Mouse (Mus musculus) effector memory CD4-positive, alpha-beta T cell, adult 5 months (primary cell): ENCODE data around the gene Psmc4. TPM values are rescaled to one million over a fixed set of nuclear protein-coding genes. Genes with fewer than 3 reads are reported as not detected.

Experiments
- polyA plus RNA-seq: library from polyadenylated mRNA; unstranded; fragments of 100-300 nt; shearing (Covaris generic); gene quantifications from one replicate; pipeline ENCODE4 v1.2.1, GENCODE M21; 2017

The Psmc4 gene
- 136 TPM for polyA plus RNA-seq

DNA sequence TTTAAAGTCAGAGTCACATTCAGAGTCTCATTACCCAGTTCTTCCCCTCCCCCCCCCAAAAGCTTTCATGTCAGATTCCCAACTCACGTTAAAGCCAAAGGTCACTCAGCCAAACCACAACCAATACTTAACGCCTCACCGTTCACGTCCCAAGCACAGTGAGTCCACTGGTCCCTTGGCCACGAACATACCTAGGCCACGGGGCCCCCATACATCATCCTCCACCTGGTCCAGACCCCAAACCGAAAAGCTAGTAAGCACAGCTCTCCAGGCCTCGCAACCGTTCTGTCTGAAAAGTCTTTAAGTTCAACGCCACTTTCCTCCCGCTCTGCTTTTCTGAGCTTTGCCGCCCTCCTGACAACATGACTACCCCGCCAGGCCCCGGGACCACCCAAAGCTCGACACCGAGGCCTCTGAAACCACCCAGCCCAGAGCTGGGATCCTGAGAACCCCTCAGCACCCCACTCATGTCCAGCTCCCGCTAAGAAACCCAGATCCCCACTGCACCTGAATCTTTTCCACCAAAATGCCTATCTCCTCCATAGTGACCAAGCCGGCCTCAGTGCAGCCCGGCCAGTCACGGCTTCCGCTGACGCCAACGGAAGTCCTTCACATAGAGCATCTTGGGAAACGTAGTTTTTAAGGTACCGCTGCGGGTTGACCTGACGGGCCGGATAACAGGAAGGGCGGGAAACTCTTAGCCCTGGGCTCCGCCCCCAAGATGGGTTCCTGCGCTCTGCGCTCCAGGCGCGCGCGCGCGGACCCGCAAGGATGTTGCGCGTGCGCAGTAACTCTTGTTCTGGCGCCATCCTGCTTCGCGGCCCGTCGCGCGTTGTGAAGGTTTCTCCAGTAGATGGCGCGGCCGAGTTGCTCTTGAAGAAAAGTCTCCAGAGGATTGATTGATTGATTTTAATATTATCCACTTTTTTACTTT lies at the start of gene Psmc4:
TSS of gene Psmc4 (minus strand) at position 626 of the 934 bp plus-strand sequence.

DNA sequence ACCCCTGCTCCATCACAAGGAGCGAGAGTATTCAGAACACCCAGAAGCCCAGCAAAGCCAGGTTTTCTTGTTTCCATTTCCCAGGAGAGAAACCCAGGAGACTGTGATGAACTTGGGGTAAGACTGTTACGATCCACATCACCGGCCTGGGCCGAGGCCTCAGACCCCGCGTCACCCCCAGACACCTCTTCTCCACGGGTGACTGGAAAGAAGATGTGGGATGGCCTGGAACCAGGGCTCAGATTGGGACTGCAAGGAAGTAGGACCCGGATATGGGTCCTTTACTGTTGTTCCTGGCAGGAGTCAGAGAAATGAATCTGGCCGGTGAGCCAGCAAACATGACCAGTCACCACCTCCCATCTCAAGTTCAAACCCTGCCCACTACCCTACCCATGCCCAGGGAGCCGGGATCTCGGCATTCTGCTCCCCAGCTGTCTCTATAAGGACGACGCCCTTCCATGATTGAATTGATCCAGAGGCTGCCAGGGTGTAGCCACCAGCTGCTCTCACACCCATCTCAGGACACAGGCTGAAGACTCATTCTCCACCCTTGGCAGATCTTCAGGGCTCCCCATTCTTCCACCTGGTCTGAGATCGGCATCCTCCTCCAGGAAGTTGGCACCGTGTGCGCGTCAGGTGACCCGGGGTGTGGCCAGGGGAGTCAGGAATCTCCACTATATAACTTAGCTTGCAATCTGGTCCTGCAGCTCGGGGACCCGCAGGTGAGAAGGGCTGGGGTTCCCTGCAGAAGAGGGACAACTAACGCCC lies 20.8 kb upstream of the Psmc4 start, which contains the start of gene Fcgbp:
TSS of gene Fcgbp (plus strand) at position 706 of the 768 bp plus-strand sequence.

DNA sequence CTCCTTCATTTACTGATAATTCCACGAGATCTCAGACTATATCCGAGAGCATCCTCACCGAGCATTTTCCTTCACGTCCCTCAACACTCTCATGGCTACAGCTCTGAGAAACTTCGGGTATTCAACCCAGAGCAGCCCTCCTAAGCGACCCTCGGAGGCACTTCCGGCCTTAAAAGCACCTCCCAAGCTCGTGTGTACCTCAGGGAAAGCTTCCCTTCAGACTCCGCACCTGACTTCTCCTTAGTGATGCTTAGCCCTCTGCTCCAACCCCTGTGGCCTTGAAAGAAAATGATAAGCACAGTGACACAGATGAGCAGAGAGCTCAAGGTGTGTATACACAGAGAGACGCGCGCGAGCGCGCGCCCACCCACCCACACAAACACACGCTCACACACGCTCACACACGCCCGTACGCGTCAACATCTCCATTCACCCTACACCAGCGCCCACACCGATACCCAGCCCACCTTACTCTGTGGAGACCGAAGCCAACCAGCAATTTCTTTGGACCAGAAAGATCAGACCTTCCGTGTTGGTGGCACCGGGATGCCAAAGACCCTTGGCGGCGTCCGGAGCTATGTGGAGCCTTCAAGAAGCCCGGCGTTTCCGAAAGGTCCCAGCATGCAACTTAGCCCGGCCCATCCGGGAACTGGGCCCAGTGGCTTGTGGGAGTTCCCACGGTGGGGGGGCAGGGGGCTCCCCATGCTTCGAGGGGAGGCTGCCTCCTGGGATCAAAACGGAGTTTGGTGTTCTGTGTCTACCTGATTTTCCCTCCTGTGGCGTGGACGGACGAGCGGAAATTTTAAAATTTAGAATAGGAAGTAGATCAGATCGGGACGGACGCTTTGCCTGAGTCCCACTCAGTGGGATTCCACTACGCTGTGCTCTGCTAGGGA lies 36.1 kb downstream of the Psmc4 start, which contains the start of gene Zfp850:
TSS of gene Zfp850 (minus strand) at position 567 of the 896 bp plus-strand sequence.

Other genes with a start within 250 kb of the Psmc4 start
- gene Zfp626, start 242.9 kb downstream of the Psmc4 start, polyA plus RNA-seq: 1.2 TPM
- 3.8 TPM for gene Zfp59, start 211.5 kb downstream of the Psmc4 start, polyA plus RNA-seq
- gene Zfp607a, start 192.6 kb downstream of the Psmc4 start, polyA plus RNA-seq: 9.9 TPM
- gene Zfp974, start 120.6 kb downstream of the Psmc4 start, polyA plus RNA-seq: 4.5 TPM
- gene Zfp780b, start 70.9 kb downstream of the Psmc4 start, polyA plus RNA-seq: 6.2 TPM
- 7.2 TPM for gene Zfp850, start 36.0 kb downstream of the Psmc4 start, polyA plus RNA-seq
- 0.11 TPM for gene Fcgbp, start 21.1 kb upstream of the Psmc4 start, polyA plus RNA-seq
- gene 9530053A07Rik, start 79.4 kb upstream of the Psmc4 start, polyA plus RNA-seq: not detected
- gene Fbl, start 119.6 kb upstream of the Psmc4 start, polyA plus RNA-seq: 190 TPM
- 8.8 TPM for gene Dyrk1b, start 129.4 kb upstream of the Psmc4 start, polyA plus RNA-seq
- gene Eid2, start 217.8 kb upstream of the Psmc4 start, polyA plus RNA-seq: 10.9 TPM
- 1.2 TPM for gene Eid2b, start 227.6 kb upstream of the Psmc4 start, polyA plus RNA-seq
- gene Selenov, start 241.1 kb upstream of the Psmc4 start, polyA plus RNA-seq: not detected